Mouse (Mus musculus): ENCODE data around the gene Gm49378. TPM values are rescaled to one million over a fixed set of nuclear protein-coding genes. Genes with fewer than 3 reads are reported as not detected.

Gm49378 gene
- polyA plus RNA-seq, 1 experiment from 2014 or later, result 1.1 TPM

- H3K9me3 ChIP-seq, result no peaks in the 10 kb centered on the region
- peak overlapping the region; percentile 49 for H3K9ac ChIP-seq
- H3K27me3 ChIP-seq (replicated peaks), result no peaks in the 10 kb centered on the region
- ATAC-seq (replicated peaks), result no peak
- no peak overlapping the region for H3K27ac ChIP-seq
- 43% methylated on average over 5 of the region's 5 CpGs for WGBS
- peak overlapping the region; percentile 46 for H3K4me3 ChIP-seq
- H3K36me3 ChIP-seq (replicated peaks), result peaks cover 12% of the 10 kb centered on the region; the same call in 1 of the 2 replicates
- H3K4me1 ChIP-seq, result peaks cover 11% of the 10 kb centered on the region
- peak overlapping the region; percentile 66 for H3K4me2 ChIP-seq
Observed at GRCm38 (mm10) chr14:55584303-55584701, 53.4 kb downstream of the Gm49378 start.

- H3K4me2 ChIP-seq, result no peak overlapping the region
- 72% methylated on average over 9 of the region's 9 CpGs for WGBS
- no peaks in the 10 kb centered on the region for H3K9me3 ChIP-seq
- no peaks in the 10 kb centered on the region for H3K27me3 ChIP-seq (replicated peaks)
- no peak overlapping the region for H3K4me3 ChIP-seq
- peaks cover 12% of the 10 kb centered on the region; the same call in 1 of the 2 replicates for H3K36me3 ChIP-seq (replicated peaks)
- no peak overlapping the region for H3K9ac ChIP-seq
- H3K4me1 ChIP-seq, result peaks cover 26% of the 10 kb centered on the region
- no peak overlapping the region for H3K27ac ChIP-seq
- no peak for ATAC-seq (replicated peaks)
Observed at GRCm38 (mm10) chr14:55581981-55582681, 55.6 kb downstream of the Gm49378 start.

GRCm38 (mm10) chr14:55580731-55581130 lies 57.0 kb downstream of the Gm49378 start:
- H3K27me3 ChIP-seq (replicated peaks), result no peaks in the 10 kb centered on the region
- H3K36me3 ChIP-seq (replicated peaks), result peaks cover 12% of the 10 kb centered on the region; the same call in 1 of the 2 replicates
- H3K4me2 ChIP-seq, result no peak overlapping the region
- H3K27ac ChIP-seq, result no peak overlapping the region
- peaks cover 26% of the 10 kb centered on the region for H3K4me1 ChIP-seq
- 94% methylated on average over 16 of the region's 16 CpGs for WGBS
- H3K9ac ChIP-seq, result no peak overlapping the region
- ATAC-seq (replicated peaks), result no peak
- no peak overlapping the region for H3K4me3 ChIP-seq
- H3K9me3 ChIP-seq, result no peaks in the 10 kb centered on the region

GRCm38 (mm10) chr14:55579511-55580496 lies 57.9 kb downstream of the Gm49378 start:
- H3K4me1 ChIP-seq, result peaks cover 26% of the 10 kb centered on the region
- 0 out of 2 replicates have a peak overlapping the region, but pooled peaks have one; percentile 85 for H3K4me2 ChIP-seq
- H3K9ac ChIP-seq, result no peak overlapping the region
- H3K36me3 ChIP-seq (replicated peaks), result peaks cover 12% of the 10 kb centered on the region; the same call in 1 of the 2 replicates
- H3K9me3 ChIP-seq, result no peaks in the 10 kb centered on the region
- H3K27me3 ChIP-seq (replicated peaks), result no peaks in the 10 kb centered on the region
- H3K4me3 ChIP-seq, result no peak overlapping the region
- no peak for ATAC-seq (replicated peaks)
- 82% methylated on average over 23 of the region's 23 CpGs for WGBS
- no peak overlapping the region for H3K27ac ChIP-seq

Other genes with a start within 250 kb of the Gm49378 start
- 20.8 and 21.6 TPM in 2 replicates for gene Dhrs4, start 159.1 kb downstream of the Gm49378 start, polyA plus RNA-seq (2015; fragmentation: Nextera tagmentation; extraction: Ambion mirVana)
- gene Carmil3, start 147.2 kb downstream of the Gm49378 start, polyA plus RNA-seq (2015; fragmentation: Nextera tagmentation; extraction: Ambion mirVana), result 32.4 and 36.1 TPM in 2 replicates
- 1.9 and 2.1 TPM in 2 replicates for gene Cpne6, start 127.5 kb downstream of the Gm49378 start, polyA plus RNA-seq (2015; fragmentation: Nextera tagmentation; extraction: Ambion mirVana)
- 0.15 and 0.17 TPM in 2 replicates for gene Nrl, start 112.9 kb downstream of the Gm49378 start, polyA plus RNA-seq (2015; fragmentation: Nextera tagmentation; extraction: Ambion mirVana)
- 25.4 and 28.0 TPM in 2 replicates for gene Pck2, start 97.6 kb downstream of the Gm49378 start, polyA plus RNA-seq (2015; fragmentation: Nextera tagmentation; extraction: Ambion mirVana)
- 129 and 135 TPM in 2 replicates for gene Dcaf11, start 77.9 kb downstream of the Gm49378 start, polyA plus RNA-seq (2015; fragmentation: Nextera tagmentation; extraction: Ambion mirVana)
- gene A730061H03Rik, start 77.5 kb downstream of the Gm49378 start, polyA plus RNA-seq (2015; fragmentation: Nextera tagmentation; extraction: Ambion mirVana), result 1.4 TPM in 1 of 2 replicates, not detected in the other
- gene Fitm1, start 62.3 kb downstream of the Gm49378 start, polyA plus RNA-seq (2015; fragmentation: Nextera tagmentation; extraction: Ambion mirVana), result 0.23 TPM in 1 of 2 replicates, not detected in the other
- 215 and 217 TPM in 2 replicates for gene Psme1, start 59.8 kb downstream of the Gm49378 start, polyA plus RNA-seq (2015; fragmentation: Nextera tagmentation; extraction: Ambion mirVana)
- 29.3 and 32.9 TPM in 2 replicates for gene Emc9, start 52.6 kb downstream of the Gm49378 start, polyA plus RNA-seq (2015; fragmentation: Nextera tagmentation; extraction: Ambion mirVana)
- 150 and 184 TPM in 2 replicates for gene Psme2, start 46.8 kb downstream of the Gm49378 start, polyA plus RNA-seq (2015; fragmentation: Nextera tagmentation; extraction: Ambion mirVana)
- gene Rnf31, start 46.2 kb downstream of the Gm49378 start, polyA plus RNA-seq (2015; fragmentation: Nextera tagmentation; extraction: Ambion mirVana), result 23.0 and 24.2 TPM in 2 replicates
- 10.0 and 13.5 TPM in 2 replicates for gene Irf9, start 34.3 kb downstream of the Gm49378 start, polyA plus RNA-seq (2015; fragmentation: Nextera tagmentation; extraction: Ambion mirVana)
- gene Rec8, start 19.9 kb downstream of the Gm49378 start, polyA plus RNA-seq (2015; fragmentation: Nextera tagmentation; extraction: Ambion mirVana), result 6.5 and 6.6 TPM in 2 replicates
- 116 and 121 TPM in 2 replicates for gene Ipo4, start 1.9 kb downstream of the Gm49378 start, polyA plus RNA-seq (2015; fragmentation: Nextera tagmentation; extraction: Ambion mirVana)
- 63.0 and 65.0 TPM in 2 replicates for gene Tm9sf1, start 5.9 kb upstream of the Gm49378 start, polyA plus RNA-seq (2015; fragmentation: Nextera tagmentation; extraction: Ambion mirVana)
- 0.41 and 0.43 TPM in 2 replicates for gene Tssk4, start 12.3 kb upstream of the Gm49378 start, polyA plus RNA-seq (2015; fragmentation: Nextera tagmentation; extraction: Ambion mirVana)
- gene Mdp1, start 22.6 kb upstream of the Gm49378 start, polyA plus RNA-seq (2015; fragmentation: Nextera tagmentation; extraction: Ambion mirVana), result 77.1 and 79.5 TPM in 2 replicates
- gene Gmpr2, start 34.0 kb upstream of the Gm49378 start, polyA plus RNA-seq (2015; fragmentation: Nextera tagmentation; extraction: Ambion mirVana), result 42.8 and 43.1 TPM in 2 replicates
- 531 and 550 TPM in 2 replicates for gene Nedd8, start 34.2 kb upstream of the Gm49378 start, polyA plus RNA-seq (2015; fragmentation: Nextera tagmentation; extraction: Ambion mirVana)
- gene Tinf2, start 43.9 kb upstream of the Gm49378 start, polyA plus RNA-seq (2015; fragmentation: Nextera tagmentation; extraction: Ambion mirVana), result 25.6 TPM in 2 replicates
- 0.20 and 0.27 TPM in 2 replicates for gene Tgm1, start 76.0 kb upstream of the Gm49378 start, polyA plus RNA-seq (2015; fragmentation: Nextera tagmentation; extraction: Ambion mirVana)
- 56.7 and 61.4 TPM in 2 replicates for gene Rabggta, start 84.4 kb upstream of the Gm49378 start, polyA plus RNA-seq (2015; fragmentation: Nextera tagmentation; extraction: Ambion mirVana)
- gene Dhrs1, start 107.8 kb upstream of the Gm49378 start, polyA plus RNA-seq (2015; fragmentation: Nextera tagmentation; extraction: Ambion mirVana), result 61.6 and 68.7 TPM in 2 replicates
- gene Nop9, start 107.8 kb upstream of the Gm49378 start, polyA plus RNA-seq (2015; fragmentation: Nextera tagmentation; extraction: Ambion mirVana), result 28.7 and 31.8 TPM in 2 replicates
- 0.25 and 0.66 TPM in 2 replicates for gene Cideb, start 120.6 kb upstream of the Gm49378 start, polyA plus RNA-seq (2015; fragmentation: Nextera tagmentation; extraction: Ambion mirVana)
- 0.67 and 0.70 TPM in 2 replicates for gene Ltb4r2, start 123.5 kb upstream of the Gm49378 start, polyA plus RNA-seq (2015; fragmentation: Nextera tagmentation; extraction: Ambion mirVana)
- 0.41 and 0.59 TPM in 2 replicates for gene Ltb4r1, start 128.1 kb upstream of the Gm49378 start, polyA plus RNA-seq (2015; fragmentation: Nextera tagmentation; extraction: Ambion mirVana)
- gene Adcy4, start 146.2 kb upstream of the Gm49378 start, polyA plus RNA-seq (2015; fragmentation: Nextera tagmentation; extraction: Ambion mirVana), result 5.7 and 6.2 TPM in 2 replicates
- gene Ripk3, start 151.0 kb upstream of the Gm49378 start, polyA plus RNA-seq (2015; fragmentation: Nextera tagmentation; extraction: Ambion mirVana), result 2.3 and 2.7 TPM in 2 replicates
- 8.4 and 10.8 TPM in 2 replicates for gene Nfatc4, start 185.2 kb upstream of the Gm49378 start, polyA plus RNA-seq (2015; fragmentation: Nextera tagmentation; extraction: Ambion mirVana)
- 12.4 and 13.6 TPM in 2 replicates for gene Nynrin, start 216.1 kb upstream of the Gm49378 start, polyA plus RNA-seq (2015; fragmentation: Nextera tagmentation; extraction: Ambion mirVana)
- 0.19 and 0.20 TPM in 2 replicates for gene Cbln3, start 246.5 kb upstream of the Gm49378 start, polyA plus RNA-seq (2015; fragmentation: Nextera tagmentation; extraction: Ambion mirVana)
- 10.9 and 11.4 TPM in 2 replicates for gene Khnyn, start 247.1 kb upstream of the Gm49378 start, polyA plus RNA-seq (2015; fragmentation: Nextera tagmentation; extraction: Ambion mirVana)

All from midbrain, embryonic 15.5 days (tissue).